Mouse (Mus musculus) kidney, postnatal 14 days (tissue): ENCODE results near the gene Nxph1.
A peak's percentile ranks its signal among the peaks of the same experiment; 100 is the strongest.

Experiments
- DNase-seq: peaks from one replicate; pipeline ENCODE4 v3.0.0; 2022; ENCODE audit warnings: mixed read lengths

The Nxph1 gene

DNA sequence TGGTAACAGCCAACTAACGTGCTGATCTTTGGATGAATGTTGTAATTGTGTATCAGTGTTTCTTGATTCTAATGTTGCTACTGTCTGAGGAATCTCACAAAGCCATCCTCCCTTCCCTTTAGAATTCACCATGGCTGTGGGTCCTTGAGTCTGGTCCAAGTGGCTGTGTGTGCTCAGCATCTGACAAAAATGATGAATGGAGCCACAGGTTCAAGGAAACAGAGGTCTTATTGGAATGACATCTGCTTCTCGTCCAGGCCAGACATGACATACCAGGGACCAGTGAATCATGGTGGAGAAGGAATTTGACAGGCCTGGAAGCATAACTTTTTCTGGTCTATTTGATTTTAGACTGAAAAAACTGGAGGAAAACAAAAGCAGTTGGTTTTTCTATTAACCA, 22.3 kb downstream of the Nxph1 start:
- DNase-seq = no peak

DNA sequence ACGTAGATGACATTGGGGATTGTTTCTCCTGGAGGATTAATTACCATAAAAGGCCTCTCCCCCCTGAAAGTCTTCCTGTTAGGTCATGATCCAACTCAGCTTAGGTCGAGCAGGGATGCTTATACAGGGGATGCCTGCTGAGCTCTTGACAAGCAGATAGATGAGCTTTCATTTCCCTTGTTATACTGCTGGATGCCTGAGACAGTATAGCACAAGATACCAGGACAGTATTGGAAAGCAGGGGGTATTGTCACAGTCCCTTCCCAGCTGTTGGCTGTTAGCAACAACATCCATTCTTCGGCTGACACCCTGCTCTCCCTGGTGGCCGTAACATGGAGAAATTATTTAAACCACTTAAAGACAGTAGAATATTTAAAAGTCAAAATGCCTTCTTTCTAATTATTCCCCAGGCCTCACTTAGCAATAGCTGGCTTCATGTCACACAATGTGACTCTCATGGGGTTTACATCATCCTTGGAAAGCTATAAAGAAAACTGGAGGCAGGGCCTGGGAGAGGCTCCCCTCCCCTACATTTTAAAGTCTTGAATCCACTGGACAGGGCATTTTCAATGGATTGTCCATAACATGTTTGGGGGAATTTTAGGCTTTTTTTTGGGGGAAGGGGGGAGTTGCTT, 31.1 kb downstream of the Nxph1 start:
- no peak for DNase-seq

GRCm38 (mm10) chr6:8996301-8996943, 48.2 kb downstream of the Nxph1 start:
- peak; percentile 10 for DNase-seq

DNA sequence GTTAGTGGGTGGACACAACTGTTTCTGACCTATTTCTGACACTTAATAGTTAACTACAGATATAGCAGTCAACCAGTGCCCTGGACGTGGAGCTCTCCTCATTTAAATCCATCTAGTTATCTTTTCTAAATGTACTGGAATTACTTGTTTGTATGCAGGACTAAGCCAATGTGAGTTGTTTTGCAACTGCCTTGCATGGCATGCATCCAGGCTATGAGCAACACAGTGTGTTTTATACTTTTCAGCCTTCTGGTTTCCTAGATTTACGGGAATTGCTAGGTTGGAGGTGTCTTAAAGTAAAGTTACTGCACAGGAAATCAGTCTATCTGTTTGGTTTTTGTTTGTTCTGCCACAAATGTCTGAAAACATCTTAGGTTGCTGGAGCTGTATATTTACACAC, 49.1 kb downstream of the Nxph1 start:
- no peak for DNase-seq

- no peak for DNase-seq
Observed at GRCm38 (mm10) chr6:9002686-9003085, 54.5 kb downstream of the Nxph1 start.

DNA sequence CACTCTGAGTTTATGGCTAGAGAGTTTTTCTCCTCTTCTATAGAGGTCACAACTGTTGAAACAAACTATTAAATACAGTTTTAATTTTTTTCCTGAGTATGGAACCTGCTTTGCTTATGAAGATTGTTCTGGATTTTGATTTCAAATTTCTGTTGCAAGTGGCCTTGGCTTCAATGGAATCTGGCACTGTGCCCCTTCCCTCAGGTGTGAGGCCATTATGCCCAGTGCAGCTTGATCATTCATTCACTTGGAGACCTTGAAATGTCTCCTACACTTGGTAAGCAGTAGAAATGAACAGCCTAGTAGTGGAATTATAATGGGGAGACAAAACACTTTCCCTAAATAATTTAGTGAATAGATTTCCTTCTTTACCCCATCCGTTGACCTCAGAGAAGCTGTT, 78.4 kb downstream of the Nxph1 start:
- no peak for DNase-seq

DNA sequence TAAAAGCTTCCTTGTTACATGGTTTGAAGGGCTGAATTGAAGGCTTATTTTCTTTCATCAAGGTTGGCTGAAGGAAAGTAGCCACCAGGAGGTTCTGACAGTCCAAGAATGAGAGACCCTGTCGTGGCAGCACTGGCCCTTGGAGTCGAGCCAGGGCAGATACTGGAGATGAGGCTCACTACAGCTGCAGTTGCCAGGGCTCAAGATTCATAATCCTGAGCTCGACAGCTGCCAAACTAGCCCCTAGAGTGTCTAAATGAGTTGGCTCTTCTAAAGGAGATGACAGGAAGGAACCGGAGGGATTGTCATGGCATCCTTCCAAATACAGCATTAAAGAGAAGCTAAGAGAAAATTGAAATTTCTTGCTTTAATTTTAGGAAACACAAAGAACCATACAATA, 78.9 kb downstream of the Nxph1 start:
- DNase-seq = peak; percentile 2

GRCm38 (mm10) chr6:9028501-9028900, 80.3 kb downstream of the Nxph1 start:
- no peak for DNase-seq

DNA sequence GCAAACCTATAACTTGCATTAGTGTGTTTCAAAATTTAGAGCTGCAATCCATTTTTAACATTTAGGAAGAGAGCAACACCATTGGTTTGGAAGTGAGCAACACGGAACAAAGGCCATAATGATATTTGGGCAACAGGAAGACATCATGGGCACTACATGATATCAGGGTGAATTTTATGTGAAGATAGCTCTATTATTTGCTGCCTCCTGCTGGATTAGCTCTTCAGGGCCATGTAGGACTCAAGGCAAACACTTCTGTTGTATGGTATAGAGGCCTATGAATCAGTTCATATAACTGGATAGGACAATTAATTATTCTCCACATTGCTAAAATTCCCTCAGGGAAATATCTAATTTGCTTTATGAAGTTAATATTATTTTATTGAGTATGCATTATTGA, 91.1 kb downstream of the Nxph1 start:
- DNase-seq = no peak

DNA sequence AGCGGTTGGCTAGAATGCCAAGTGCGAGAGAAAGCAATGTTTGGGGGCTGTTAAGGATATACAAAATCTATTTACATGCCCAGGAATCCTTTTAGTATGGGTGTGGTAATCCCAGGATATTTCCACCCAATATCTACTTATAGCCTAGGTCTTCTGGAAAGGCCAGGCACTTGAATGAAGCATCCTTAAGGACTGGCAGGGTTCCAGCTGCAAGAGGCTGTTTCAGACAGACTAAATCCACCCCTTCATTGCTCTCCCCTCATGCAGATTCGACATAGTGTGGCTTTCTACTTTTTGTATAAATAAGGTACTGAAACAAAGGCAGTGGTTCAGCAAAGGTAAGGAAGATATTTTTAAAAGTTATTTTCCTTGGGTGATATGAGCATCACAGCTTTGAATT, 92.8 kb downstream of the Nxph1 start:
- no peak for DNase-seq

DNA sequence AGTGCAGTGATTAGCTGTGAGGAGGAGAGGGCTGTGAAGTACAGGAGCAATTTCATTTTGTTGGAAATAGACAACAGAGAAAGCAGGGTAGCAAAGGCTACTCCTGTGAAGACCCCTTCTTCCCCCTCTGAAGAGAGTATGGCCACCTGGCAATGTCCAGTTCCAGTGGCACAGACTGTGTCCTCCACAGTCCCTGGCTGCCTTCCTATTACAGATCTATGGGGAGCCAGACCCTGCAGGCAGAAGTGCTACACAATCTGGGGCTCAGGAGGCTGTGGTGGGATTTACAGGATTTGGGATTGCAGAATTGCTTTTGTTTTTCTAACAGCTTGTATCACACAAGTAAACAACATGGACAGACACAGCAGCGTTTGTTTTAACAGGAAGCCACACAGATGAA, 94.2 kb downstream of the Nxph1 start:
- no peak for DNase-seq

- no peak for DNase-seq
Observed at GRCm38 (mm10) chr6:9046815-9047214, 98.6 kb downstream of the Nxph1 start.

DNA sequence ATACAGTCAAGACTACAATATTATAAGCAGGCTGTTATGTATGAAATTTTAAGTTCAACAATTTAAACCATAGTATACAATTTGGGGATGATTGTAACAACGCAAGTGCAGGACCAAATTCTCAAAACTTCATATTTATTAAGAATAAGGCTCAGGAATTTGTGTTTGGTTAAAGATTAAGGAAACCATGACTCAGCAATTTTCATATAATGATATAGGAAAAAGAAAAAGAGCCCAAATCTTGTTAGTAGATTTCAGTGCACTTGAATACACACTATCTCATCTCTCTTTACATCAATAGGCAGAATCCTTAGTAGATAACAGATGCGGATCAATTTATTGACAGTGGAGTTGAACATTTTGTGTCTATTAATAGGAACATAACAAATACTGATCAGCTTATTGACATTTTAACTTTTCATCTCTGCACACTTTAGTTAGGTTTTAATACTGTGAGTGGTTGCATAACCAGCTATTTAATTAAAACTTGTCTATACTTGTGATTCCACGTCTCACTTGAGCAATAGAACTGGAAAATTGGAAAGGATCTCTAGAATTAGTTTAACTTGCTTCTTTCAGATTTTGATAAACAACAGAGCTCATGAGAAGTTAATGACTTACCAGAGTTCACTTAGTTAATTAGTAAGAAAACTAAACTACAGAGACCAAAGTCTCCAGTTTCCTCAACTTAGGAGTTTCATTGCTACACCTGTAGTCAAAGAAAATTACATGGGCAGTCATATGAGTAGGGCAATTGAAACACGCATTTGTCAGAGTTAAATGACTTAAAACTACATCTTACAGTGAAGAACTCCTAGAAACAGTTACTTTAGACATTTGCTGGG, 113.3 kb downstream of the Nxph1 start:
- DNase-seq = no peak

DNA sequence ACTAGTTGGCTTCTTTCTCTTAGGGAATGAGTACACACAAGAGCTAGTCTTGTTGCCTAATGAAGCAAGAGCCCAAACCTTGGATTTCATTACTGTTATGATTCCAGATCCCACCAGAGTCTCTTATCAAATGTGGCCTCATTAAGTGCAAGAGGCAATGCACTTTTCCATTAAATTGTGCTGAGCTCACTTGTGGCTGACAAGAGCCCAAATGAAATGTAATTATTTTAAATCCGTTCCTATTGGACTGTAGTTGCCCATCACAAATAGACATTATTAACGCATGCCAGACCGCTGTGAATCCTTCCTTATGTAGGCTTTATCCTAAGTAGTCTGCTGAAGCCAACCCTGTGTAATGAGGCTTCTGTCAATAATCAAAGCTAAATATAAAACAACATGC, 118.2 kb downstream of the Nxph1 start:
- no peak for DNase-seq

GRCm38 (mm10) chr6:9069913-9070312, 121.7 kb downstream of the Nxph1 start:
- DNase-seq = no peak

GRCm38 (mm10) chr6:9076463-9076862, 128.2 kb downstream of the Nxph1 start:
- DNase-seq = no peak

- DNase-seq = no peak
Observed at GRCm38 (mm10) chr6:9077793-9078689, 129.8 kb downstream of the Nxph1 start.

DNA sequence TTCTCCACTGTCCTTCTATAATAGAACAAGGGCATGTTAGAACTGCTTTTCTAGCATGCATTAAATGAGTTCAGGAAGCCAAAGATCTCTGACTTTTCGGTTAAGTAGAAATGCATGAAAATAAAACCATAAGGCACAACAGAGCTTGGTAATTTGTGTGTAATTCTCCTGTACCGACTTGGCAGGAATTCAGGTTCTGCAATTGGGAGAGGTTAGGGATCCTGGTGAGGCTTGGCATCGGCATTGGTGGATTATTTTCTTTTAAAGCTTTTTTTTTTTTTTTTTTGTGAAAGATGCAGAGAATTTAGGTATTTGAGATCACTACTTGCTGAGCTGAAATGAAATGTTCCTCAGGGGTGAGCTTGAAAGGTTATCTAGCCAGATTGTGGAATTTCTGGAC, 135.6 kb downstream of the Nxph1 start:
- DNase-seq = no peak

DNA sequence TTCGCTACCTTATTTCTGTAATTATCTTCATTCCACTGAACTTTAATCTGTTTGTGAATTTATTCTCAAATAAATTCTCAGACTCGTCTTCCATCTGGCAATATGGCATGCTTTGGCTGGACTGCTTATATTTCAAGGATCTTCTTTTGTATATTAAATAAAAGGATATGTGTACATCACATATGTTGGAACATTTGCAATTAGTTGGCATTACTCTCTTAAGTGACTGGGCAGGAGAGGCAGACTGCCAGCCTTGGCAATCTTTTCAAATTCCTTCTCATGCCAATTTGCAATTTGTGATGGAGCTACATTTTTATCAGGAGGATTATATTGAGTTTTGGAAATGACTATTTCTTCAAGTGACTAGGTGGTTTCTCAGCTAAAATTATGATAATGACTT, 149.1 kb downstream of the Nxph1 start:
- DNase-seq = no peak

GRCm38 (mm10) chr6:9107366-9107765, 159.1 kb downstream of the Nxph1 start:
- no peak for DNase-seq

DNA sequence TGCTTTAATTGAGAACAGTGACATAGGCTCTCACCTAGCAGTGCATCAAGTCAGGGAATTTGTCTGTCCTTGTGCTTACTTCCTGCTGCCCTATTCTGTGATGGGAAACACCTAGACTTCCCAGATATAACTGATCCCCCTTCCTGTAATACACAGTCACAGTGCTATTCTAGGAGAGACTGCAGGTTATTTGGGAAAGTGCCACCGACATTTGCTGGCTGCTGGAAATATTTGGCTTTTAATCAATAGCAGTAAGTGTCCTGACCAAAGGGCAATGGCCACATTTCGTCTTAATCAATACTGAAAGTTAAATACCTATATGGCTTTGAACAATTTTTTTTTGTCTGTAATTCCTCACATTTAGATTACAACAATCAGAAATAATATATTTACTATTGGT, 170.9 kb downstream of the Nxph1 start:
- DNase-seq = no peak

DNA sequence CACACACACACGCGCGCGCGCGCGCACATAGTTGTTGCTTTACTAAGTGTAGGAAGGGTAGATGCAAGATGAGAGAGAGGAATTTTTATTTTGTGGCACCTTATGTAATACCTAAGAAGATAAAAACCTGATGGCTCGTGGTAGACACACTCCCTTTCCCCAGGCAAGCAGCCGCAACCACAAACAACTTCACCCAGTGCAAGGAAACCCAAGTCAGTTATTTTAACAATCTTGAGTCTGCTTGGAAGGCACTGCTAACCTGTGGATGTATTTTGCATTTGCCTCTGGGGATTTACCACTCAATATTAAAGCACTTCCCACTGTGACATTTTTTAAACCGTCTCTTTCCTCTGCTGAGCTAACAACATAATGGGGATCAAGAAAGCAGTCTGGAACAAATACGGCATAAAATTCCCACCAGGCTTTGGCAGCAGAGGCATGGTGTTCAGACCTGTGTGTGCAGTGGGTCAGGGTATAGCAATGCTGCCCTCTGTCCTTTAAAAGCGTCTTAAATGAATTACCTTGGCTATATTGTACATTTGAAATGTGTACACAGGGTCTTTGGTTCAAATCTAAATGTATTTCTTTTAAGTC, 176.2 kb downstream of the Nxph1 start:
- DNase-seq = no peak
